Mouse (Mus musculus): ENCODE results near the gene Fam189a1. TPM values are rescaled to one million over a fixed set of nuclear protein-coding genes. Genes with fewer than 3 reads are reported as not detected.

Gene Fam189a1
- polyA plus RNA-seq, 2 experiments, result 0.02 TPM; not detected in 1

- no peak for ATAC-seq (ENCODE audit: insufficient read depth)
- WGBS (ENCODE audit: insufficient replicate concordance), result 60% methylated on average over 8 of the region's 8 CpGs
- H3K9ac ChIP-seq (replicated peaks), result no peak overlapping the region
Observed at GRCm38 (mm10) chr7:65018036-65018679, 138.2 kb downstream of the Fam189a1 start.

GRCm38 (mm10) chr7:65017348-65017747 is 139.0 kb downstream of the Fam189a1 start:
- DNase-seq (ENCODE audit: low read depth in 3 of 3, low spot score in 3 of 3) (no peak), ATAC-seq (ENCODE audit: insufficient read depth) (no peak)
- Histone ChIP-seq H3K36me3 (replicated peaks; ENCODE audit: control insufficient read depth, insufficient read depth, low read depth) (no peaks in the 10 kb centered on the region), H3K4me3 (ENCODE audit: insufficient read depth in 1 of 2, low read depth in 2 of 2, low read length in 2 of 2) (no peak overlapping the region), H3K4me1 (replicated peaks; ENCODE audit: control insufficient read depth in 2 of 2, insufficient read depth in 2 of 2, low read length in 1 of 2) (no peaks in the 10 kb centered on the region), H3K9me3 (ENCODE audit: control insufficient read depth, low read length) (no peaks in the 10 kb centered on the region), H3K4me2 (ENCODE audit: low read depth) (no peak overlapping the region), H3K9ac (replicated peaks) (no peak overlapping the region), H3K27me3 (ENCODE audit: control insufficient read depth, insufficient read depth, low read length) (no peaks in the 10 kb centered on the region), H3K27ac (no peak overlapping the region)
- TF ChIP-seq CTCF (IDR thresholded peaks at IDR 0.05; ENCODE audit: low read depth) (no peak), EP300 (IDR thresholded peaks at IDR 0.05; ENCODE audit: low read depth) (no peak)
- WGBS (ENCODE audit: insufficient replicate concordance), result 64% methylated on average over 5 of the region's 5 CpGs

More at GRCm38 (mm10) chr7:65018036-65018679, 138.2 kb downstream of the Fam189a1 start:
- Histone ChIP-seq H3K36me3 (replicated peaks; ENCODE audit: control insufficient read depth, insufficient read depth, low read depth) (no peaks in the 10 kb centered on the region), H3K27me3 (ENCODE audit: control insufficient read depth, insufficient read depth, low read length) (no peaks in the 10 kb centered on the region), H3K4me1 (replicated peaks; ENCODE audit: control insufficient read depth in 2 of 2, insufficient read depth in 2 of 2, low read length in 1 of 2) (no peaks in the 10 kb centered on the region), H3K4me3 (ENCODE audit: insufficient read depth in 1 of 2, low read depth in 2 of 2, low read length in 2 of 2) (no peak overlapping the region), H3K9me3 (ENCODE audit: control insufficient read depth, low read length) (no peaks in the 10 kb centered on the region), H3K27ac (no peak overlapping the region), H3K4me2 (ENCODE audit: low read depth) (no peak overlapping the region)
- TF ChIP-seq EP300 (IDR thresholded peaks at IDR 0.05; ENCODE audit: low read depth) (no peak), CTCF (IDR thresholded peaks at IDR 0.05; ENCODE audit: low read depth) (no peak)
- DNase-seq (ENCODE audit: low read depth in 3 of 3, low spot score in 3 of 3), result no peak

GRCm38 (mm10) chr7:65011133-65011532 is 145.2 kb downstream of the Fam189a1 start:
- no peaks in the 10 kb centered on the region for H3K36me3 ChIP-seq (replicated peaks; ENCODE audit: control insufficient read depth, insufficient read depth, low read depth)
- no peaks in the 10 kb centered on the region for H3K27me3 ChIP-seq (ENCODE audit: control insufficient read depth, insufficient read depth, low read length)
- H3K4me3 ChIP-seq (ENCODE audit: insufficient read depth in 1 of 2, low read depth in 2 of 2, low read length in 2 of 2), result no peak overlapping the region
- DNase-seq (ENCODE audit: low read depth in 3 of 3, low spot score in 3 of 3) (no peak), ATAC-seq (ENCODE audit: insufficient read depth) (no peak)
- H3K4me1 ChIP-seq (replicated peaks; ENCODE audit: control insufficient read depth in 2 of 2, insufficient read depth in 2 of 2, low read length in 1 of 2), result peaks cover 0 to 2% of the 10 kb centered on the region in 2 experiments; a peak in 2 of 4 replicates
- WGBS (ENCODE audit: insufficient replicate concordance), result 35% methylated on average over 6 of the region's 6 CpGs
- H3K4me2 ChIP-seq (ENCODE audit: low read depth), result no peak overlapping the region
- no peak overlapping the region for H3K9ac ChIP-seq (replicated peaks)
- no peaks in the 10 kb centered on the region for H3K9me3 ChIP-seq (ENCODE audit: control insufficient read depth, low read length)
- H3K27ac ChIP-seq, result no peak overlapping the region
- TF ChIP-seq EP300 (IDR thresholded peaks at IDR 0.05; ENCODE audit: low read depth) (no peak), CTCF (IDR thresholded peaks at IDR 0.05; ENCODE audit: low read depth) (no peak)

GRCm38 (mm10) chr7:65010275-65010674 is 146.1 kb downstream of the Fam189a1 start:
- TF ChIP-seq EP300 (IDR thresholded peaks at IDR 0.05; ENCODE audit: low read depth) (no peak), CTCF (IDR thresholded peaks at IDR 0.05; ENCODE audit: low read depth) (no peak)
- peak in 1 of 3 experiments; percentile 1 for DNase-seq (ENCODE audit: low read depth in 3 of 3, low spot score in 3 of 3)
- H3K4me1 ChIP-seq (replicated peaks; ENCODE audit: control insufficient read depth in 2 of 2, insufficient read depth in 2 of 2, low read length in 1 of 2), result peaks cover 0 to 2% of the 10 kb centered on the region in 2 experiments; a peak in 2 of 4 replicates
- H3K9me3 ChIP-seq (ENCODE audit: control insufficient read depth, low read length), result no peaks in the 10 kb centered on the region
- no peak overlapping the region for H3K27ac ChIP-seq
- 8% methylated on average over 6 of the region's 6 CpGs for WGBS (ENCODE audit: insufficient replicate concordance)
- no peak overlapping the region for H3K4me2 ChIP-seq (ENCODE audit: low read depth)
- ATAC-seq (ENCODE audit: insufficient read depth), result no peak
- H3K9ac ChIP-seq (replicated peaks), result no peak overlapping the region
- H3K36me3 ChIP-seq (replicated peaks; ENCODE audit: control insufficient read depth, insufficient read depth, low read depth), result no peaks in the 10 kb centered on the region
- H3K4me3 ChIP-seq (ENCODE audit: insufficient read depth in 1 of 2, low read depth in 2 of 2, low read length in 2 of 2), result no peak overlapping the region
- no peaks in the 10 kb centered on the region for H3K27me3 ChIP-seq (ENCODE audit: control insufficient read depth, insufficient read depth, low read length)

GRCm38 (mm10) chr7:65005731-65006130 is 150.6 kb downstream of the Fam189a1 start:
- DNase-seq (ENCODE audit: low read depth in 3 of 3, low spot score in 3 of 3), result no peak
- Histone ChIP-seq H3K36me3 (replicated peaks; ENCODE audit: control insufficient read depth, insufficient read depth, low read depth) (no peaks in the 10 kb centered on the region), H3K4me1 (replicated peaks; ENCODE audit: control insufficient read depth in 2 of 2, insufficient read depth in 2 of 2, low read length in 1 of 2) (no peaks in the 10 kb centered on the region; a peak in 2 of 4 replicates), H3K4me2 (ENCODE audit: low read depth) (no peak overlapping the region), H3K9ac (replicated peaks) (no peak overlapping the region), H3K27ac (no peak overlapping the region), H3K9me3 (ENCODE audit: control insufficient read depth, low read length) (no peaks in the 10 kb centered on the region), H3K4me3 (ENCODE audit: insufficient read depth in 1 of 2, low read depth in 2 of 2, low read length in 2 of 2) (no peak overlapping the region), H3K27me3 (ENCODE audit: control insufficient read depth, insufficient read depth, low read length) (no peaks in the 10 kb centered on the region)
- WGBS (ENCODE audit: insufficient replicate concordance), result 49% methylated on average over 2 of the region's 2 CpGs
- no peak for TF ChIP-seq EP300 (IDR thresholded peaks at IDR 0.05; ENCODE audit: low read depth)
- TF ChIP-seq CTCF (IDR thresholded peaks at IDR 0.05; ENCODE audit: low read depth), result no peak
- no peak for ATAC-seq (ENCODE audit: insufficient read depth)

All from liver, embryonic 14.5 days (tissue).